Mouse (Mus musculus): Measurements from ENCODE around the gene Tnnt1.

- TF ChIP-seq CTCF (conservative IDR thresholded peaks at IDR 0.05; ENCODE audit: low read length) = no peak
- TF ChIP-seq NANOG (IDR thresholded peaks at IDR 0.05; ENCODE audit: borderline replicate concordance, low read length) = no peak
- TF ChIP-seq POU5F1 (IDR thresholded peaks at IDR 0.05; ENCODE audit: borderline replicate concordance, low read length) = no peak
Measured at GRCm38 (mm10) chr7:4527302-4527689, 11.1 kb upstream of the Tnnt1 start.

All from E14TG2a.4 (cell line).